Mouse (Mus musculus): Measurements from ENCODE around the gene Cxcr5. TPM values are rescaled to one million over a fixed set of nuclear protein-coding genes. Genes with fewer than 3 reads are reported as not detected.

The Cxcr5 gene
- polyA plus RNA-seq, 1 experiment from 2014 or later = not detected

- Histone ChIP-seq H3K27me3 (ENCODE audit: control insufficient read depth, insufficient read depth, low read length) (no peaks in the 10 kb centered on the region), H3K4me2 (replicated peaks; ENCODE audit: low read depth, low read length) (no peak overlapping the region), H3K36me3 (ENCODE audit: control insufficient read depth, insufficient read depth, low read length) (no peaks in the 10 kb centered on the region), H3K9me3 (ENCODE audit: control insufficient read depth, low read length) (no peaks in the 10 kb centered on the region), H3K4me3 (ENCODE audit: low read length) (no peak overlapping the region), H3K9ac (ENCODE audit: low read depth, low read length) (no peak overlapping the region), H3K4me1 (ENCODE audit: control insufficient read depth, insufficient read depth, low read length) (no peaks in the 10 kb centered on the region), H3K27ac (ENCODE audit: low read depth, low read length) (no peak overlapping the region)
- 73% methylated on average over 4 of the region's 4 CpGs for WGBS
- no peak for ATAC-seq (ENCODE audit: low FRiP score, low TSS enrichment)
Measured at GRCm38 (mm10) chr9:44517368-44517767, 44.3 kb downstream of the Cxcr5 start.

DNA sequence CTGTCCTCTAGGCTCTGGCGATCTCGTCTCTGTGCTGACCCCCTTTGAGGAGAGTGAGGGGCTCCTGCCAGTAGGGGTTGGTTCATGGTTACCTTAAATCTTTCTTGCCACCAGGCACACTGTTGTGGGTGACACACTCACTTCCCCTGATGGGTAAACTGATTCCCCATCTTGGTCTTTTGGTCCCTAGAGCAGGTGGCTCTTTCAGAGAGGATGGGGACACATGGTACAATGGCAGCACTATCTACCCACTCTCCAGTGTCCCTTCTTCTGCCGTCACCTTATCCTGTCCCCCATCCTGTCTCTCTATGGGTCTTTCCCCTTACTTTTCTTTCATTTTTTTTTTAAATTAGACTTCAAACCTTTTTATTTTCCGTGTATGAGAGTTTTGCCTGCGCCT lies 45.8 kb downstream of the Cxcr5 start:
- no peak for ATAC-seq (ENCODE audit: low FRiP score, low TSS enrichment)
- no peaks in the 10 kb centered on the region for H3K9me3 ChIP-seq (ENCODE audit: control insufficient read depth, low read length)
- 0 out of 2 replicates have a peak, but pooled peaks cover 4% of the 10 kb centered on the region for H3K4me1 ChIP-seq (ENCODE audit: control insufficient read depth, insufficient read depth, low read length)
- no peak overlapping the region for H3K4me2 ChIP-seq (replicated peaks; ENCODE audit: low read depth, low read length)
- H3K36me3 ChIP-seq (ENCODE audit: control insufficient read depth, insufficient read depth, low read length) = no peaks in the 10 kb centered on the region
- H3K4me3 ChIP-seq (ENCODE audit: low read length) = no peak overlapping the region
- H3K9ac ChIP-seq (ENCODE audit: low read depth, low read length) = no peak overlapping the region
- 92% methylated on average over 5 of the region's 5 CpGs for WGBS
- H3K27me3 ChIP-seq (ENCODE audit: control insufficient read depth, insufficient read depth, low read length) = no peaks in the 10 kb centered on the region
- no peak overlapping the region for H3K27ac ChIP-seq (ENCODE audit: low read depth, low read length)

GRCm38 (mm10) chr9:44515131-44515751 lies 46.4 kb downstream of the Cxcr5 start:
- no peaks in the 10 kb centered on the region for H3K36me3 ChIP-seq (ENCODE audit: control insufficient read depth, insufficient read depth, low read length)
- H3K9ac ChIP-seq (ENCODE audit: low read depth, low read length) = no peak overlapping the region
- 0 out of 2 replicates have a peak, but pooled peaks cover 7% of the 10 kb centered on the region for H3K4me1 ChIP-seq (ENCODE audit: control insufficient read depth, insufficient read depth, low read length)
- no peak overlapping the region; the same call in 1 of the 2 replicates for H3K4me2 ChIP-seq (replicated peaks; ENCODE audit: low read depth, low read length)
- no peak overlapping the region for H3K4me3 ChIP-seq (ENCODE audit: low read length)
- no peaks in the 10 kb centered on the region for H3K9me3 ChIP-seq (ENCODE audit: control insufficient read depth, low read length)
- no peaks in the 10 kb centered on the region for H3K27me3 ChIP-seq (ENCODE audit: control insufficient read depth, insufficient read depth, low read length)
- no peak for ATAC-seq (ENCODE audit: low FRiP score, low TSS enrichment)
- 55% methylated on average over 12 of the region's 12 CpGs for WGBS
- no peak overlapping the region for H3K27ac ChIP-seq (ENCODE audit: low read depth, low read length)

GRCm38 (mm10) chr9:44514147-44514546 lies 47.5 kb downstream of the Cxcr5 start:
- ATAC-seq (ENCODE audit: low FRiP score, low TSS enrichment) = no peak
- Histone ChIP-seq H3K36me3 (ENCODE audit: control insufficient read depth, insufficient read depth, low read length) (peaks cover 2% of the 10 kb centered on the region; the same call in 1 of the 2 replicates), H3K9ac (ENCODE audit: low read depth, low read length) (no peak overlapping the region), H3K9me3 (ENCODE audit: control insufficient read depth, low read length) (no peaks in the 10 kb centered on the region), H3K4me3 (ENCODE audit: low read length) (no peak overlapping the region), H3K27me3 (ENCODE audit: control insufficient read depth, insufficient read depth, low read length) (no peaks in the 10 kb centered on the region), H3K27ac (ENCODE audit: low read depth, low read length) (no peak overlapping the region), H3K4me1 (ENCODE audit: control insufficient read depth, insufficient read depth, low read length) (peaks cover 14% of the 10 kb centered on the region), H3K4me2 (replicated peaks; ENCODE audit: low read depth, low read length) (no peak overlapping the region)
- 87% methylated on average over 5 of the region's 5 CpGs for WGBS

DNA sequence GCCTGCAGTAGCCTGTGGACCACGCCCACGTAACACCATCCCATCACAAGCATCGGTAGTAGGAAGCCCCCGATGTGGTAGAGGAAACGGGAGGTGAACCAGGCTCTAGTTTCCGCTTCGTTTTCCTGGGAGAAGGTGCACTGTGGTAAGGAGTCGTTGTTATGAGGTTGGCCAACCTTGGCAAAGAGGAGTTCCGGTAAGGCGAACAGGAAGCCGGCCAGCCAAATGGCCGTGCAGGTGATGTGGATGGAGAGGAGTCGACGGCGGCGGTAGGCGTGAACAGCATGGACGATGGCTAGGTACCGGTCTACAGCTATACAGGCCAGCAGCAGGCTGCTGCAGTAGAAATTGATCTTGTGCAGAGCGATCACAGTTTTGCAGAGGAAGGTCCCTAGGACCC lies 48.1 kb downstream of the Cxcr5 start:
- ATAC-seq (ENCODE audit: low FRiP score, low TSS enrichment) = no peak
- Histone ChIP-seq H3K4me2 (replicated peaks; ENCODE audit: low read depth, low read length) (no peak overlapping the region), H3K4me1 (ENCODE audit: control insufficient read depth, insufficient read depth, low read length) (peaks cover 18% of the 10 kb centered on the region), H3K9ac (ENCODE audit: low read depth, low read length) (no peak overlapping the region), H3K9me3 (ENCODE audit: control insufficient read depth, low read length) (no peaks in the 10 kb centered on the region), H3K27me3 (ENCODE audit: control insufficient read depth, insufficient read depth, low read length) (no peaks in the 10 kb centered on the region), H3K27ac (ENCODE audit: low read depth, low read length) (no peak overlapping the region), H3K36me3 (ENCODE audit: control insufficient read depth, insufficient read depth, low read length) (peaks cover 8% of the 10 kb centered on the region), H3K4me3 (ENCODE audit: low read length) (no peak overlapping the region)
- WGBS = 75% methylated on average over 20 of the region's 20 CpGs

GRCm38 (mm10) chr9:44513121-44513520 lies 48.6 kb downstream of the Cxcr5 start:
- no peak for ATAC-seq (ENCODE audit: low FRiP score, low TSS enrichment)
- H3K9me3 ChIP-seq (ENCODE audit: control insufficient read depth, low read length) = no peaks in the 10 kb centered on the region
- H3K27ac ChIP-seq (ENCODE audit: low read depth, low read length) = no peak overlapping the region
- H3K36me3 ChIP-seq (ENCODE audit: control insufficient read depth, insufficient read depth, low read length) = peaks cover 13% of the 10 kb centered on the region
- H3K4me2 ChIP-seq (replicated peaks; ENCODE audit: low read depth, low read length) = no peak overlapping the region
- H3K9ac ChIP-seq (ENCODE audit: low read depth, low read length) = no peak overlapping the region
- peaks cover 18% of the 10 kb centered on the region for H3K4me1 ChIP-seq (ENCODE audit: control insufficient read depth, insufficient read depth, low read length)
- 90% methylated on average over 11 of the region's 11 CpGs for WGBS
- no peak overlapping the region for H3K4me3 ChIP-seq (ENCODE audit: low read length)
- H3K27me3 ChIP-seq (ENCODE audit: control insufficient read depth, insufficient read depth, low read length) = no peaks in the 10 kb centered on the region

GRCm38 (mm10) chr9:44512717-44513003 lies 49.0 kb downstream of the Cxcr5 start:
- 60% methylated on average over 3 of the region's 3 CpGs for WGBS
- Histone ChIP-seq H3K36me3 (ENCODE audit: control insufficient read depth, insufficient read depth, low read length) (peaks cover 17% of the 10 kb centered on the region), H3K4me1 (ENCODE audit: control insufficient read depth, insufficient read depth, low read length) (peaks cover 18% of the 10 kb centered on the region), H3K9me3 (ENCODE audit: control insufficient read depth, low read length) (no peaks in the 10 kb centered on the region), H3K27me3 (ENCODE audit: control insufficient read depth, insufficient read depth, low read length) (no peaks in the 10 kb centered on the region), H3K4me2 (replicated peaks; ENCODE audit: low read depth, low read length) (no peak overlapping the region), H3K9ac (ENCODE audit: low read depth, low read length) (no peak overlapping the region), H3K4me3 (ENCODE audit: low read length) (no peak overlapping the region), H3K27ac (ENCODE audit: low read depth, low read length) (no peak overlapping the region)
- no peak for ATAC-seq (ENCODE audit: low FRiP score, low TSS enrichment)

- Histone ChIP-seq H3K27me3 (ENCODE audit: control insufficient read depth, insufficient read depth, low read length) (no peaks in the 10 kb centered on the region), H3K9me3 (ENCODE audit: control insufficient read depth, low read length) (no peaks in the 10 kb centered on the region), H3K36me3 (ENCODE audit: control insufficient read depth, insufficient read depth, low read length) (peaks cover 23% of the 10 kb centered on the region), H3K4me3 (ENCODE audit: low read length) (no peak overlapping the region), H3K9ac (ENCODE audit: low read depth, low read length) (0 out of 2 replicates have a peak overlapping the region, but pooled peaks have one; percentile 7), H3K4me1 (ENCODE audit: control insufficient read depth, insufficient read depth, low read length) (peaks cover 18% of the 10 kb centered on the region), H3K27ac (ENCODE audit: low read depth, low read length) (no peak overlapping the region), H3K4me2 (replicated peaks; ENCODE audit: low read depth, low read length) (no peak overlapping the region)
- ATAC-seq (ENCODE audit: low FRiP score, low TSS enrichment) = no peak
- WGBS = 66% methylated on average over 9 of the region's 9 CpGs
Measured at GRCm38 (mm10) chr9:44511935-44512716, 49.6 kb downstream of the Cxcr5 start.

- Histone ChIP-seq H3K27me3 (ENCODE audit: control insufficient read depth, insufficient read depth, low read length) (no peaks in the 10 kb centered on the region), H3K9ac (ENCODE audit: low read depth, low read length) (no peak overlapping the region), H3K4me2 (replicated peaks; ENCODE audit: low read depth, low read length) (no peak overlapping the region), H3K4me1 (ENCODE audit: control insufficient read depth, insufficient read depth, low read length) (peaks cover 18% of the 10 kb centered on the region), H3K27ac (ENCODE audit: low read depth, low read length) (no peak overlapping the region), H3K9me3 (ENCODE audit: control insufficient read depth, low read length) (no peaks in the 10 kb centered on the region), H3K36me3 (ENCODE audit: control insufficient read depth, insufficient read depth, low read length) (peaks cover 34% of the 10 kb centered on the region), H3K4me3 (ENCODE audit: low read length) (no peak overlapping the region)
- 0 out of 2 replicates have a peak, but pooled peaks have one; percentile 6 for ATAC-seq (ENCODE audit: low FRiP score, low TSS enrichment)
- 62% methylated on average over 5 of the region's 5 CpGs for WGBS
Measured at GRCm38 (mm10) chr9:44510872-44511601, 50.6 kb downstream of the Cxcr5 start.

Data from kidney, embryonic 14.5 days (tissue).